Mouse (Mus musculus) liver, embryonic 14.5 days (tissue): ENCODE results near the gene Tpsg1. TPM values are rescaled to one million over a fixed set of nuclear protein-coding genes. Genes with fewer than 3 reads are reported as not detected.
A peak's percentile ranks its signal among the peaks of the same experiment; 100 is the strongest.

ENCODE experiments used
- ATAC-seq: fragments of 200-750 bp; cut with Nextera tagmentation; 2 replicates; pipeline ENCODE4 v1.8.0; 2017; ENCODE audit warnings: moderate number of reproducible peaks, mild to moderate bottlenecking, moderate library complexity; ENCODE audit not compliant: insufficient read depth
- DNase-seq, 3 experiments: peaks; one replicate each; pipeline ENCODE4 v3.0.0-alpha.2; 2012 to 2013; ENCODE audit warnings: low read depth in 3 of 3, low spot score in 3 of 3
- H3K27ac ChIP-seq: fragments of 300-500 bp; sonication (generic); 2 replicates; pipeline ENCODE4 v1.5.1; 2014; ENCODE audit warnings: moderate library complexity, mild to moderate bottlenecking, control low read depth, inconsistent platforms
- H3K27me3 ChIP-seq: fragments of 300-500 bp; sonication (generic); 2 replicates; pipeline ENCODE4 v1.6.1; 2014; ENCODE audit warnings: mild to moderate bottlenecking, low read length, moderate library complexity; ENCODE audit not compliant: control insufficient read depth, insufficient read depth
- H3K36me3 ChIP-seq: fragments of 300-500 bp; sonication (generic); replicated peaks from 2 replicates; pipeline ENCODE4 v1.6.1; 2014; ENCODE audit warnings: low read depth; ENCODE audit not compliant: control insufficient read depth, insufficient read depth
- H3K4me1 ChIP-seq, 2 experiments: fragments of 200-500 bp in 1 of 2; fragments of 300-500 bp in 1 of 2; sonication (generic) in 1 of 2; replicated peaks; 2 replicates each; pipeline ENCODE4 v1.6.1; 2012 to 2014; ENCODE audit warnings: antibody characterized with exemption in 1 of 2, inconsistent platforms in 1 of 2, low read length in 1 of 2; ENCODE audit not compliant: control insufficient read depth in 2 of 2, insufficient read depth in 2 of 2
- H3K4me2 ChIP-seq: fragments of 300-500 bp; sonication (generic); 2 replicates; pipeline ENCODE4 v1.6.1; 2014; ENCODE audit warnings: low read depth, mild to moderate bottlenecking, control low read depth, moderate library complexity
- H3K4me3 ChIP-seq, 2 experiments: fragments of 200-500 bp in 1 of 2; fragments of 300-500 bp in 1 of 2; sonication (generic) in 1 of 2; 2 replicates each; pipeline ENCODE4 v1.5.1; 2012 to 2014; ENCODE audit warnings: low read depth in 2 of 2, low read length in 2 of 2, mild to moderate bottlenecking in 2 of 2, control low read depth in 1 of 2, inconsistent platforms in 1 of 2, moderate library complexity in 1 of 2; ENCODE audit not compliant: insufficient read depth in 1 of 2
- H3K9ac ChIP-seq: fragments of 300-500 bp; sonication (generic); replicated peaks from 2 replicates; pipeline ENCODE4 v1.6.1; 2014; ENCODE audit warnings: mild to moderate bottlenecking, control low read depth, moderate library complexity
- H3K9me3 ChIP-seq: fragments of 300-500 bp; sonication (generic); 2 replicates; pipeline ENCODE4 v1.6.1; 2016; ENCODE audit warnings: low read length, mixed read lengths; ENCODE audit not compliant: control insufficient read depth
- CTCF ChIP-seq: IDR thresholded peaks from 2 replicates; pipeline ENCODE4 v1.5.1; 2016; ENCODE audit warnings: antibody characterized with exemption, low read depth, control low read depth
- EP300 ChIP-seq: IDR thresholded peaks from 2 replicates; pipeline ENCODE4 v1.6.1; 2016; ENCODE audit warnings: antibody characterized with exemption, low read depth
- WGBS: fragments of 180-500 bp; shearing (Covaris S2); extraction: QIAGEN DNeasy Blood & Tissue Kit; methylation state at CpG from one replicate; pipeline ENCODE4 v1.1.7; 2014; ENCODE audit not compliant: insufficient replicate concordance; 5-methylcytosine and 5-hydroxymethylcytosine counted together
- polyA plus RNA-seq, 2 experiments: library from polyadenylated mRNA; depleted of rRNA in 1 of 2; stranded (reverse) in 1 of 2; unstranded in 1 of 2; fragments of >200 nt; fragmentation: Nextera tagmentation in 1 of 2; extraction: Ambion mirVana in 1 of 2; gene quantifications; 2 replicates each; pipeline versions ENCODE4 v1.2.1 to v1.2.3; 2012 to 2014

The Tpsg1 gene
- polyA plus RNA-seq, 2 experiments, result 0.51 to 0.53 TPM

GRCm38 (mm10) chr17:25397804-25398519 lies 28.9 kb downstream of the Tpsg1 start:
- no peak overlapping the region for H3K27ac ChIP-seq
- no peak overlapping the region for H3K9ac ChIP-seq
- no peaks in the 10 kb centered on the region for H3K36me3 ChIP-seq
- no peaks in the 10 kb centered on the region for H3K9me3 ChIP-seq
- WGBS, result 30% methylated on average over 14 of the region's 14 CpGs
- ATAC-seq (no peak), DNase-seq (peak in 2 of 3 experiments; percentile 26 to 40)
- H3K4me1 ChIP-seq, result no peaks in the 10 kb centered on the region
- no peaks in the 10 kb centered on the region for H3K27me3 ChIP-seq
- peak; percentile 96 for TF ChIP-seq CTCF
- no peak for TF ChIP-seq EP300
- H3K4me2 ChIP-seq, result no peak overlapping the region
- no peak overlapping the region for H3K4me3 ChIP-seq

- 60% methylated on average over 13 of the region's 13 CpGs for WGBS
- Histone ChIP-seq H3K4me1 (no peaks in the 10 kb centered on the region), H3K4me3 (no peak overlapping the region), H3K27ac (no peak overlapping the region), H3K27me3 (no peaks in the 10 kb centered on the region), H3K4me2 (no peak overlapping the region), H3K9me3 (no peaks in the 10 kb centered on the region), H3K36me3 (no peaks in the 10 kb centered on the region), H3K9ac (no peak overlapping the region)
- ATAC-seq, result no peak
- TF ChIP-seq CTCF, result no peak
- no peak for DNase-seq
Measured at GRCm38 (mm10) chr17:25398520-25398838, 29.4 kb downstream of the Tpsg1 start.

- Histone ChIP-seq H3K4me2 (no peak overlapping the region), H3K9ac (no peak overlapping the region), H3K9me3 (no peaks in the 10 kb centered on the region), H3K27me3 (no peaks in the 10 kb centered on the region), H3K4me3 (no peak overlapping the region), H3K27ac (no peak overlapping the region), H3K4me1 (no peaks in the 10 kb centered on the region), H3K36me3 (no peaks in the 10 kb centered on the region)
- ATAC-seq (no peak), DNase-seq (no peak)
- TF ChIP-seq CTCF, result no peak
- TF ChIP-seq EP300, result no peak
- 6% methylated on average over 7 of the region's 7 CpGs for whole genome bisulfite sequencing
Measured at GRCm38 (mm10) chr17:25400443-25400842, 31.4 kb downstream of the Tpsg1 start.

GRCm38 (mm10) chr17:25401491-25401890 lies 32.4 kb downstream of the Tpsg1 start:
- no peaks in the 10 kb centered on the region for H3K27me3 ChIP-seq
- H3K9me3 ChIP-seq, result no peaks in the 10 kb centered on the region
- 52% methylated on average over 4 of the region's 4 CpGs for WGBS
- no peak overlapping the region for H3K9ac ChIP-seq
- ATAC-seq (no peak), DNase-seq (no peak)
- H3K27ac ChIP-seq, result no peak overlapping the region
- no peak overlapping the region for H3K4me3 ChIP-seq
- H3K4me1 ChIP-seq, result no peaks in the 10 kb centered on the region
- no peak overlapping the region for H3K4me2 ChIP-seq
- TF ChIP-seq CTCF, result no peak
- TF ChIP-seq EP300, result no peak
- no peaks in the 10 kb centered on the region for H3K36me3 ChIP-seq

GRCm38 (mm10) chr17:25402224-25402623 lies 33.2 kb downstream of the Tpsg1 start:
- WGBS, result 64% methylated on average over 13 of the region's 13 CpGs
- DNase-seq (no peak), ATAC-seq (no peak)
- Histone ChIP-seq H3K9me3 (no peaks in the 10 kb centered on the region), H3K9ac (no peak overlapping the region), H3K36me3 (no peaks in the 10 kb centered on the region), H3K4me2 (no peak overlapping the region), H3K27me3 (no peaks in the 10 kb centered on the region), H3K4me3 (no peak overlapping the region), H3K4me1 (no peaks in the 10 kb centered on the region), H3K27ac (no peak overlapping the region)
- no peak for TF ChIP-seq EP300
- TF ChIP-seq CTCF, result no peak
